In genomic region chr7:27530937-27531336, GRCm38 (mm10) we compare ENCODE assay signal across 18 mouse cellular contexts. TPM values are rescaled to one million over a fixed set of nuclear protein-coding genes. Genes with fewer than 3 reads are reported as not detected.
DNase-seq lines count a peak whose midpoint lies in the region; ATAC-seq and TF ChIP-seq lines count a peak whose summit lies in the region.
"Had no signal": no experiment of that assay in that cellular context is flagged by ENCODE, and none has a peak within 500 bp of the region (broad histone marks: within the 10 kb centered on the region; RNA-seq: fewer than 3 reads in every experiment).

No protein-coding gene starts in this region.

- no peaks in the 10 kb centered on the region for H3K9me3 ChIP-seq in forebrain, postnatal 0 days (ENCODE audit: low read length)
- no peaks in the 10 kb centered on the region for H3K9me3 ChIP-seq in forebrain, embryonic 16.5 days (ENCODE audit: control insufficient read depth, low read length)
- H3K9me3 ChIP-seq in kidney, postnatal 0 days (replicated peaks; ENCODE audit: low read length): no peaks in the 10 kb centered on the region
- H3K9me3 ChIP-seq: heart, embryonic 15.5 days; hindbrain, embryonic 12.5 days; midbrain, embryonic 10.5 days; neural tube, embryonic 15.5 days had no signal

- H3K4me2 ChIP-seq in forebrain, postnatal 0 days (ENCODE audit: low read depth): no peak overlapping the region
- H3K4me2 ChIP-seq in forebrain, embryonic 16.5 days (ENCODE audit: low read length): no peak overlapping the region
- H3K4me2 ChIP-seq in kidney, postnatal 0 days (ENCODE audit: low read length): no peak overlapping the region
- H3K4me2 ChIP-seq: heart, embryonic 15.5 days; hindbrain, embryonic 12.5 days; neural tube, embryonic 15.5 days had no signal

- no peak overlapping the region for H3K4me3 ChIP-seq in forebrain, postnatal 0 days (ENCODE audit: low read depth, low read length)
- no peak overlapping the region for H3K4me3 ChIP-seq in forebrain, embryonic 16.5 days (replicated peaks; ENCODE audit: low read length)
- no peak overlapping the region for H3K4me3 ChIP-seq in kidney, postnatal 0 days (replicated peaks; ENCODE audit: low read depth, low read length)
- H3K4me3 ChIP-seq in thymus, adult 2 months (ENCODE audit: control insufficient read depth, insufficient read depth, low read length): no peak overlapping the region
- H3K4me3 ChIP-seq: heart, embryonic 15.5 days; hindbrain, embryonic 12.5 days; midbrain, embryonic 10.5 days; myocyte; neural tube, embryonic 15.5 days had no signal

- no peak overlapping the region for H3K27ac ChIP-seq in forebrain, postnatal 0 days (ENCODE audit: low read depth, low read length)
- H3K27ac ChIP-seq in forebrain, embryonic 16.5 days (ENCODE audit: low read length): no peak overlapping the region
- H3K27ac ChIP-seq in kidney, postnatal 0 days: no peak overlapping the region
- H3K27ac ChIP-seq in thymus, adult 2 months (ENCODE audit: control insufficient read depth, insufficient read depth, low read length): no peak overlapping the region
- H3K27ac ChIP-seq: heart, embryonic 15.5 days; hindbrain, embryonic 12.5 days; midbrain, embryonic 10.5 days; neural tube, embryonic 15.5 days had no signal

- H3K4me1 ChIP-seq in forebrain, postnatal 0 days (ENCODE audit: insufficient read depth): no peaks in the 10 kb centered on the region
- H3K4me1 ChIP-seq in forebrain, embryonic 16.5 days (replicated peaks; ENCODE audit: control insufficient read depth, insufficient read depth, low read length): peaks cover 3% of the 10 kb centered on the region
- no peaks in the 10 kb centered on the region for H3K4me1 ChIP-seq in kidney, postnatal 0 days (replicated peaks; ENCODE audit: insufficient read depth, low read length)
- no peaks in the 10 kb centered on the region for H3K4me1 ChIP-seq in thymus, adult 2 months (replicated peaks; ENCODE audit: control insufficient read depth, insufficient read depth, low read length)
- H3K4me1 ChIP-seq: hindbrain, embryonic 12.5 days; midbrain, embryonic 10.5 days had no signal

- WGBS in forebrain, postnatal 0 days: 78% methylated on average over 3 of the region's 3 CpGs
- 74% methylated on average over 3 of the region's 3 CpGs for WGBS in forebrain, embryonic 16.5 days
- 80% methylated on average over 3 of the region's 3 CpGs for WGBS in kidney, postnatal 0 days
- 94% methylated on average over 3 of the region's 3 CpGs for WGBS in thymus, adult 2 months

- H3K9ac ChIP-seq in forebrain, postnatal 0 days: no peak overlapping the region
- H3K9ac ChIP-seq in forebrain, embryonic 16.5 days (replicated peaks; ENCODE audit: low read depth, low read length): no peak overlapping the region
- H3K9ac ChIP-seq in kidney, postnatal 0 days (ENCODE audit: low read depth, low read length): no peak overlapping the region
- H3K9ac ChIP-seq: heart, embryonic 15.5 days; hindbrain, embryonic 12.5 days; neural tube, embryonic 15.5 days had no signal

- 0 out of 2 replicates have a peak, but pooled peaks have one; percentile 7 for TF ChIP-seq CTCF in forebrain, postnatal 0 days (IDR thresholded peaks at IDR 0.05; ENCODE audit: low read depth)
- peak; percentile 37; the same call in 1 of the 2 replicates for TF ChIP-seq CTCF in kidney, postnatal 0 days (IDR thresholded peaks at IDR 0.05; ENCODE audit: low read depth)
- TF ChIP-seq CTCF in thymus, adult 2 months (IDR thresholded peaks at IDR 0.05; ENCODE audit: borderline replicate concordance, control insufficient read depth, extremely low read depth, insufficient read depth, low read length, poor library complexity): 0 out of 2 replicates have a peak, but pooled peaks have one; percentile 26

- DNase-seq in forebrain, postnatal 0 days: no peak
- no peak for DNase-seq in kidney, postnatal 0 days (ENCODE audit: low spot score)
- DNase-seq in kidney, postnatal 25 days: no peak
- DNase-seq in thymus, adult 2 months: no peak
- DNase-seq in thymus, postnatal 36 days: no peak
- DNase-seq in adrenal gland, postnatal 4 days (ENCODE audit: low spot score in 2 of 2): no peak
- DNase-seq: adrenal gland, postnatal 14 days; cerebellum, adult 9-10 months; kidney, postnatal 10 days; lung, postnatal 10 days had no signal

- H3K36me3 ChIP-seq in forebrain, postnatal 0 days (ENCODE audit: insufficient read depth): peaks cover 52% of the 10 kb centered on the region
- H3K36me3 ChIP-seq in forebrain, embryonic 16.5 days (ENCODE audit: control insufficient read depth, insufficient read depth): peaks cover 14% of the 10 kb centered on the region
- H3K36me3 ChIP-seq in kidney, postnatal 0 days (ENCODE audit: insufficient read depth, low read length): peaks cover 21% of the 10 kb centered on the region
- peaks cover 39% of the 10 kb centered on the region for H3K36me3 ChIP-seq in thymus, adult 2 months (ENCODE audit: control insufficient read depth, insufficient read depth, low read length)

- H3K27me3 ChIP-seq in forebrain, postnatal 0 days (ENCODE audit: insufficient read depth, low read length): no peaks in the 10 kb centered on the region
- H3K27me3 ChIP-seq in forebrain, embryonic 16.5 days (replicated peaks; ENCODE audit: control insufficient read depth, insufficient read depth, low read length): no peaks in the 10 kb centered on the region
- no peaks in the 10 kb centered on the region for H3K27me3 ChIP-seq in kidney, postnatal 0 days (ENCODE audit: insufficient read depth, low read length)
- no peaks in the 10 kb centered on the region for H3K27me3 ChIP-seq in thymus, adult 2 months (ENCODE audit: control insufficient read depth, insufficient read depth, low read length)
- H3K27me3 ChIP-seq: heart, embryonic 15.5 days; hindbrain, embryonic 12.5 days; neural tube, embryonic 15.5 days had no signal

- TF ChIP-seq POLR2A in thymus, adult 2 months (IDR thresholded peaks at IDR 0.05; ENCODE audit: control insufficient read depth, extremely low read depth, insufficient read depth, low read length, poor library complexity): no peak

- no peak for ATAC-seq in forebrain, postnatal 0 days
- ATAC-seq in forebrain, embryonic 16.5 days: no peak
- no peak for ATAC-seq in kidney, postnatal 0 days (replicated peaks; ENCODE audit: low FRiP score, low read depth)
- ATAC-seq in megakaryocyte, adult 5-6 weeks (ENCODE audit: poor library complexity, severe bottlenecking): no peak
- ATAC-seq: intestine, embryonic 16.5 days had no signal

RNA-seq across cellular contexts. Expression of gene Hipk4, which starts 7.9 kb away (rescaled TPM):
- total RNA-seq in forebrain, postnatal 0 days (2014; rRNA removed): 0.38 and 0.95 TPM in 2 replicates
- polyA plus RNA-seq in forebrain, postnatal 0 days (2015; fragmentation: Nextera tagmentation; extraction: Ambion mirVana): 0.27 and 0.49 TPM in 2 replicates
- 0.24 and 0.67 TPM in 2 replicates for polyA plus RNA-seq in forebrain, embryonic 16.5 days (2015; fragmentation: Nextera tagmentation; extraction: Ambion mirVana)
- 0.45 and 0.57 TPM in 2 replicates for polyA plus RNA-seq in kidney, postnatal 0 days (2015; fragmentation: Nextera tagmentation; extraction: Ambion mirVana)
- 1.1 and 1.3 TPM in 2 replicates for polyA plus RNA-seq in thymus, adult 2 months (2012; rRNA removed)
- total RNA-seq in adrenal gland, postnatal 4 days (2021): 1 to 10 TPM; 1.4 to 1.8 TPM
- total RNA-seq in megakaryocyte, adult 5-6 weeks (2015): not detected in 2 replicates
- total RNA-seq in megakaryocyte, adult 5-6 weeks (2017): not detected in 2 replicates

RNA-seq across cellular contexts. Expression of gene Pld3, which starts 22.1 kb away (rescaled TPM):
- 144 and 219 TPM in 2 replicates for total RNA-seq in forebrain, postnatal 0 days (2014; rRNA removed)
- 205 and 246 TPM in 2 replicates for polyA plus RNA-seq in forebrain, postnatal 0 days (2015; fragmentation: Nextera tagmentation; extraction: Ambion mirVana)
- 109 and 139 TPM in 2 replicates for polyA plus RNA-seq in forebrain, embryonic 16.5 days (2015; fragmentation: Nextera tagmentation; extraction: Ambion mirVana)
- polyA plus RNA-seq in kidney, postnatal 0 days (2015; fragmentation: Nextera tagmentation; extraction: Ambion mirVana): 109 and 118 TPM in 2 replicates
- 456 and 516 TPM in 2 replicates for polyA plus RNA-seq in thymus, adult 2 months (2012; rRNA removed)
- 100 to 1,000 TPM; 132 to 133 TPM for total RNA-seq in adrenal gland, postnatal 4 days (2021)
- 7.7 and 19.6 TPM in 2 replicates for total RNA-seq in megakaryocyte, adult 5-6 weeks (2015)
- 6.6 and 8.0 TPM in 2 replicates for total RNA-seq in megakaryocyte, adult 5-6 weeks (2017)

RNA-seq across cellular contexts. Expression of gene 2310022A10Rik, which starts 22.1 kb away (rescaled TPM):
- total RNA-seq in forebrain, postnatal 0 days (2014; rRNA removed): 7.5 and 8.7 TPM in 2 replicates
- polyA plus RNA-seq in forebrain, postnatal 0 days (2015; fragmentation: Nextera tagmentation; extraction: Ambion mirVana): 26.3 and 28.1 TPM in 2 replicates
- polyA plus RNA-seq in forebrain, embryonic 16.5 days (2015; fragmentation: Nextera tagmentation; extraction: Ambion mirVana): 39.1 and 40.2 TPM in 2 replicates
- polyA plus RNA-seq in kidney, postnatal 0 days (2015; fragmentation: Nextera tagmentation; extraction: Ambion mirVana): 20.1 and 20.9 TPM in 2 replicates
- 58.0 and 58.1 TPM in 2 replicates for polyA plus RNA-seq in thymus, adult 2 months (2012; rRNA removed)
- 10 to 100 TPM; 21.6 to 28.0 TPM for total RNA-seq in adrenal gland, postnatal 4 days (2021)
- total RNA-seq in megakaryocyte, adult 5-6 weeks (2015): 9.4 and 9.9 TPM in 2 replicates
- 3.3 and 7.2 TPM in 2 replicates for total RNA-seq in megakaryocyte, adult 5-6 weeks (2017)

RNA-seq across cellular contexts. Expression of gene Prx, which starts 31.8 kb away (rescaled TPM):
- total RNA-seq in forebrain, postnatal 0 days (2014; rRNA removed): 1.9 and 2.4 TPM in 2 replicates
- 1.1 and 1.4 TPM in 2 replicates for polyA plus RNA-seq in forebrain, postnatal 0 days (2015; fragmentation: Nextera tagmentation; extraction: Ambion mirVana)
- 1.1 and 1.3 TPM in 2 replicates for polyA plus RNA-seq in forebrain, embryonic 16.5 days (2015; fragmentation: Nextera tagmentation; extraction: Ambion mirVana)
- polyA plus RNA-seq in kidney, postnatal 0 days (2015; fragmentation: Nextera tagmentation; extraction: Ambion mirVana): 4.1 and 4.7 TPM in 2 replicates
- 2.0 and 2.4 TPM in 2 replicates for polyA plus RNA-seq in thymus, adult 2 months (2012; rRNA removed)
- 1 to 10 TPM; 7.0 to 8.8 TPM for total RNA-seq in adrenal gland, postnatal 4 days (2021)
- 0.05 and 0.16 TPM in 2 replicates for total RNA-seq in megakaryocyte, adult 5-6 weeks (2015)
- 0.22 TPM in 1 of 2 replicates, not detected in the other for total RNA-seq in megakaryocyte, adult 5-6 weeks (2017)

RNA-seq across cellular contexts. Expression of gene Sertad1, which starts 44.2 kb away (rescaled TPM):
- total RNA-seq in forebrain, postnatal 0 days (2014; rRNA removed): 5.2 and 6.3 TPM in 2 replicates
- 6.3 and 7.4 TPM in 2 replicates for polyA plus RNA-seq in forebrain, postnatal 0 days (2015; fragmentation: Nextera tagmentation; extraction: Ambion mirVana)
- 6.5 and 7.0 TPM in 2 replicates for polyA plus RNA-seq in forebrain, embryonic 16.5 days (2015; fragmentation: Nextera tagmentation; extraction: Ambion mirVana)
- polyA plus RNA-seq in kidney, postnatal 0 days (2015; fragmentation: Nextera tagmentation; extraction: Ambion mirVana): 41.6 and 44.3 TPM in 2 replicates
- 44.9 and 46.4 TPM in 2 replicates for polyA plus RNA-seq in thymus, adult 2 months (2012; rRNA removed)
- 10 to 100 TPM; 18.1 to 18.8 TPM for total RNA-seq in adrenal gland, postnatal 4 days (2021)
- total RNA-seq in megakaryocyte, adult 5-6 weeks (2015): 17.4 and 18.9 TPM in 2 replicates
- 11.2 and 19.7 TPM in 2 replicates for total RNA-seq in megakaryocyte, adult 5-6 weeks (2017)
